Mouse (Mus musculus) megakaryocyte, embryonic 14.5 days (primary cell): ENCODE data around the gene Rnft2.

ENCODE experiments used
- FLI1 ChIP-seq: IDR thresholded peaks from 2 replicates; pipeline ENCODE4 v1.6.1; 2012; ENCODE audit warnings: low read length, inconsistent platforms, mixed read lengths
- GATA1 ChIP-seq: IDR thresholded peaks from 3 replicates; pipeline ENCODE4 v1.6.1; 2012; ENCODE audit warnings: mixed read lengths, low read length, inconsistent platforms, borderline replicate concordance

DNA sequence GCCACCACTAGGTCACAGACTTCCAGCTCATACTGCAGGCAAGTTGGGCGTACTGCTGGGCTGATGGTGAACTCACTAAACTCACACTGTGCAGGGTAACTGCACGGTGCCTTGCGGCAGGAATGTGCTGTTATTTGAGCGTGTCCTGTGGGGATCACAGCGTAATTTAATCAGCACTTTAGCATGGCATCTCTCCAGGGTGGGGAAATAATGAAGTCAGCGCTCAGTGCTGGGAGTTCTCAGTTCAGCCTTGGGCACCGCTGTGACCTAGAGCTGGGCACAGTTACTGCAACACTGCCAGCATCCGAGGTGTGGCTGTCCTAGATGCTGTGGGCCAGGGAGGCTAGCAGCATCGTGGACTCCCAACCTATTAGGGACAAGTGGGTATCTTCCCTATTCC, 19.4 kb upstream of the Rnft2 start:
- TF ChIP-seq GATA1, result no peak
- TF ChIP-seq FLI1, result no peak
